Mouse (Mus musculus) olfactory bulb, adult 2 months (tissue): ENCODE data around the gene Ptpn14.

ENCODE experiments used
- CTCF ChIP-seq: fragments of 200-500 bp; IDR thresholded peaks from 2 replicates; pipeline ENCODE4 v1.5.1; 2012; ENCODE audit warnings: low read depth, mild to moderate bottlenecking, low read length, moderate library complexity; ENCODE audit not compliant: insufficient read depth
- POLR2A ChIP-seq: fragments of 200-500 bp; IDR thresholded peaks from 2 replicates; pipeline ENCODE4 v1.6.1; 2012; ENCODE audit warnings: mild to moderate bottlenecking, low read depth, low read length, moderate library complexity; ENCODE audit not compliant: insufficient read depth

DNA sequence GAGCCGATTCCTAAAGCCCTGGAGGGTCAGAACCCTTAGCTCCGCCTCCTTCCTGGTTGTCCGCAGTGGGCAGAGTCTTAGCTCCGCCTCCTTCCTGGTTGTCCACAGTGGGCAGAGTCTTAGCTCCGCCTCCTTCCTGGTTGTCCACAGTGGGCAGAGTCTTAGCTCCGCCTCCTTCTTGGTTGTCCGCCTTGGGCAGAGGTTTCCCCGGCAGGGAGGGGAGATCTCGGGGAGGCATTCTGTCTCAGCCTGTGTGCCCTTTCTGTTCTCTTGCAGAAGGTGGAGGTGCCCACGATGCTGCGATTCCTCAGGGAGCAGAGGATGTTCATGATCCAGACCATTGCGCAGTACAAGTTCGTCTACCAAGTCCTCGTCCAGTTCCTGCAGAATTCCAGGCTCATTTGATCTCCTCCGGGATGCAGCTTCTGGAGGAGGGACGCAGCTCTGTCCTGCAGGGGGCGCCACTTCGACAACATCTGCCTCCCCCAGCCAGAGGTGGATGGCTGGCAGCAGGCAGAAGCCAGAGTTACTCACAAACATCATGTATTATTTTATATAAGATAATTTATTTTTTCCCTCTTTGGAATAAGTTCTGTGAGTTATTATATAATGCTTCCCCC, 141.7 kb downstream of the Ptpn14 start:
- TF ChIP-seq CTCF: peak; percentile 24; the same call in 1 of the 2 replicates
- no peak for TF ChIP-seq POLR2A
